Mouse (Mus musculus) MEL (cell line): ENCODE data around the gene Ovca2. TPM values are rescaled to one million over a fixed set of nuclear protein-coding genes. Genes with fewer than 3 reads are reported as not detected.

ENCODE experiments used
- DNase-seq: peaks from one replicate; pipeline ENCODE4 v3.0.0; 2011; ENCODE audit warnings: low read depth, low spot score
- H3K27ac ChIP-seq: 2 replicates; pipeline ENCODE4 v1.5.1; 2012; ENCODE audit warnings: low read depth, mild to moderate bottlenecking, control low read depth, low read length, moderate library complexity; ENCODE audit not compliant: control insufficient read depth
- H3K27me3 ChIP-seq, 2 experiments: fragments of 150-350 bp in 1 of 2; sonication (generic) in 1 of 2; 2 replicates each; pipeline ENCODE4 v1.6.1; 2012; ENCODE audit warnings: low read length in 2 of 2, mild to moderate bottlenecking in 2 of 2, improper control_type of control experiment in 1 of 2, moderate library complexity in 1 of 2; ENCODE audit not compliant: insufficient read depth in 2 of 2, control insufficient read depth in 1 of 2
- H3K36me3 ChIP-seq, 2 experiments: 2 replicates each; pipeline ENCODE4 v1.6.1; 2012 to 2014; ENCODE audit warnings: low read length in 2 of 2, improper control_type of control experiment in 1 of 2, inconsistent platforms in 1 of 2, mild to moderate bottlenecking in 1 of 2; ENCODE audit not compliant: insufficient read depth in 2 of 2, control insufficient read depth in 1 of 2
- H3K4me1 ChIP-seq, 2 experiments: fragments of 150-350 bp in 1 of 2; sonication (generic) in 1 of 2; 2 replicates each; pipeline ENCODE4 v1.6.1; 2012; ENCODE audit warnings: low read length in 2 of 2, improper control_type of control experiment in 1 of 2, mild to moderate bottlenecking in 1 of 2; ENCODE audit not compliant: insufficient read depth in 2 of 2, control insufficient read depth in 1 of 2
- H3K4me3 ChIP-seq, 2 experiments: fragments of 150-350 bp in 1 of 2; sonication (generic) in 1 of 2; 2 replicates each; pipeline ENCODE4 v1.5.1; 2012; ENCODE audit warnings: low read depth in 2 of 2, low read length in 2 of 2, mild to moderate bottlenecking in 2 of 2, moderate library complexity in 2 of 2, control low read depth in 1 of 2, improper control_type of control experiment in 1 of 2; ENCODE audit not compliant: control insufficient read depth in 1 of 2, insufficient read depth in 1 of 2
- H3K79me2 ChIP-seq: 2 replicates; pipeline ENCODE4 v1.6.1; 2012; ENCODE audit warnings: mild to moderate bottlenecking, low read length, moderate library complexity; ENCODE audit not compliant: control insufficient read depth, poor library complexity, insufficient read depth
- H3K9ac ChIP-seq: 2 replicates; pipeline ENCODE4 v1.6.1; 2012; ENCODE audit warnings: low read depth, mild to moderate bottlenecking, control low read depth, low read length, moderate library complexity; ENCODE audit not compliant: control insufficient read depth, poor library complexity, severe bottlenecking
- H3K9me3 ChIP-seq: fragments of 150-350 bp; sonication (generic); replicated peaks from 2 replicates; pipeline ENCODE4 v1.6.1; 2012; ENCODE audit warnings: mild to moderate bottlenecking, low read length, improper control_type of control experiment, moderate library complexity; ENCODE audit not compliant: insufficient read depth
- BHLHE40 ChIP-seq: IDR thresholded peaks from 2 replicates; pipeline ENCODE4 v1.6.1; 2012; ENCODE audit warnings: low read depth, mild to moderate bottlenecking, inconsistent platforms, low read length, improper control_type of control experiment, borderline replicate concordance
- CHD2 ChIP-seq: IDR thresholded peaks from 2 replicates; pipeline ENCODE4 v1.6.1; 2011; ENCODE audit warnings: low read length, improper control_type of control experiment
- CTCF ChIP-seq, 3 experiments: IDR thresholded peaks in 2 of 3; conservative IDR thresholded peaks in 1 of 3; 2 replicates each; pipeline ENCODE4 v1.5.1; 2011 to 2012; ENCODE audit warnings: low read length in 3 of 3, low read depth in 2 of 3, mild to moderate bottlenecking in 2 of 3, improper control_type of control experiment in 1 of 3, inconsistent platforms in 1 of 3, mixed read lengths in 1 of 3, moderate library complexity in 1 of 3; ENCODE audit not compliant: control insufficient read depth in 1 of 3, insufficient read depth in 1 of 3, poor library complexity in 1 of 3, severe bottlenecking in 1 of 3
- ELF1 ChIP-seq: IDR thresholded peaks from 2 replicates; pipeline ENCODE4 v1.6.1; 2014; ENCODE audit warnings: low read depth, mild to moderate bottlenecking, inconsistent platforms, low read length, improper control_type of control experiment, moderate library complexity
- EP300 ChIP-seq, 2 experiments: IDR thresholded peaks; 2 replicates each; pipeline ENCODE4 v1.6.1; 2011; ENCODE audit warnings: improper control_type of control experiment in 2 of 2, low read length in 2 of 2, low read depth in 1 of 2, mild to moderate bottlenecking in 1 of 2
- ETS1 ChIP-seq: IDR thresholded peaks from 2 replicates; pipeline ENCODE4 v1.6.1; 2012; ENCODE audit warnings: low read depth, mild to moderate bottlenecking, inconsistent platforms, low read length, improper control_type of control experiment, moderate library complexity
- GABPA ChIP-seq: IDR thresholded peaks from 2 replicates; pipeline ENCODE4 v1.6.1; 2012; ENCODE audit warnings: low read depth, mild to moderate bottlenecking, inconsistent platforms, low read length, improper control_type of control experiment, moderate library complexity
- MAZ ChIP-seq: IDR thresholded peaks from 2 replicates; pipeline ENCODE4 v1.6.1; 2012; ENCODE audit warnings: low read depth, mild to moderate bottlenecking, inconsistent platforms, low read length, improper control_type of control experiment
- MYC ChIP-seq: IDR thresholded peaks from 2 replicates; pipeline ENCODE4 v1.6.1; 2011; ENCODE audit warnings: low read depth, mild to moderate bottlenecking, low read length, improper control_type of control experiment, moderate library complexity
- NRF1 ChIP-seq: IDR thresholded peaks from 2 replicates; pipeline ENCODE4 v1.6.1; 2014; ENCODE audit warnings: low read depth, mild to moderate bottlenecking, inconsistent platforms, low read length, improper control_type of control experiment, moderate library complexity; ENCODE audit not compliant: poor library complexity, insufficient read depth, severe bottlenecking
- RAD21 ChIP-seq: IDR thresholded peaks from 2 replicates; pipeline ENCODE4 v1.6.1; 2011; ENCODE audit warnings: mild to moderate bottlenecking, low read depth, low read length, improper control_type of control experiment
- SIN3A ChIP-seq: IDR thresholded peaks from 2 replicates; pipeline ENCODE4 v1.6.1; 2012; ENCODE audit warnings: low read length, improper control_type of control experiment, inconsistent platforms
- SMC3 ChIP-seq: IDR thresholded peaks from 2 replicates; pipeline ENCODE4 v1.6.1; 2011; ENCODE audit warnings: low read depth, low read length, improper control_type of control experiment
- ZKSCAN1 ChIP-seq: IDR thresholded peaks from 2 replicates; pipeline ENCODE4 v1.6.1; 2012; ENCODE audit warnings: low read depth, mild to moderate bottlenecking, inconsistent platforms, low read length, improper control_type of control experiment, moderate library complexity
- ZMIZ1 ChIP-seq: IDR thresholded peaks from 2 replicates; pipeline ENCODE4 v1.6.1; 2012; ENCODE audit warnings: low read depth, mild to moderate bottlenecking, inconsistent platforms, low read length, improper control_type of control experiment, moderate library complexity
- ZNF384 ChIP-seq: IDR thresholded peaks from 2 replicates; pipeline ENCODE4 v1.6.1; 2012; ENCODE audit warnings: low read depth, mild to moderate bottlenecking, inconsistent platforms, low read length, improper control_type of control experiment
- polyA plus RNA-seq, 2 experiments: library from polyadenylated mRNA; stranded (reverse) in 1 of 2; unstranded in 1 of 2; fragments of >175 nt in 1 of 2; fragments of >200 nt in 1 of 2; gene quantifications; 2 replicates each; pipeline versions ENCODE4 v1.2.1 to v1.2.4; 2012; ENCODE audit warnings: low replicate concordance in 2 of 2, low read depth in 1 of 2; ENCODE audit not compliant: insufficient read length in 2 of 2, insufficient read depth in 1 of 2, missing spikeins in 1 of 2
- total RNA-seq: library from RNA; depleted of rRNA; stranded (reverse); fragments of 300-350 nt; gene quantifications from 2 replicates; pipeline ENCODE4 v1.2.3, GENCODE M21; 2012

Gene Ovca2
- total and polyA plus RNA-seq, 3 experiments: 23.1 to 33.1 TPM; not detected in 1

GRCm38 (mm10) chr11:75224062-75224461, 45.4 kb upstream of the Ovca2 start:
- TF ChIP-seq SMC3 (no peak), ZNF384 (no peak), CTCF (IDR thresholded peaks at IDR 0.05 in 2 of 3, conservative IDR thresholded peaks at IDR 0.05 in 1 of 3; ENCODE audit: control insufficient read depth in 1 of 3, insufficient read depth in 1 of 3, low read depth in 2 of 3, low read length in 3 of 3, poor library complexity in 1 of 3, severe bottlenecking in 1 of 3) (no peak), ZKSCAN1 (no peak), MAZ (no peak), ETS1 (no peak), CHD2 (no peak), SIN3A (no peak), BHLHE40 (no peak), ELF1 (no peak), NRF1 (no peak), GABPA (no peak), EP300 (IDR thresholded peaks at IDR 0.05; ENCODE audit: low read depth in 1 of 2, low read length in 2 of 2) (no peak), MYC (no peak)
- Histone ChIP-seq H3K27me3 (no peaks in the 10 kb centered on the region), H3K4me3 (no peak overlapping the region), H3K27ac (no peak overlapping the region), H3K4me1 (no peaks in the 10 kb centered on the region), H3K9me3 (no peaks in the 10 kb centered on the region), H3K79me2 (no peaks in the 10 kb centered on the region), H3K36me3 (no peaks in the 10 kb centered on the region), H3K9ac (no peak overlapping the region)
- no peak for DNase-seq

- no peak overlapping the region for H3K9ac ChIP-seq
Measured at GRCm38 (mm10) chr11:75220517-75221145, 42.0 kb upstream of the Ovca2 start.

More at GRCm38 (mm10) chr11:75220517-75221145, 42.0 kb upstream of the Ovca2 start:
- no peak for TF ChIP-seq ZMIZ1
- no peak for TF ChIP-seq NRF1
- no peak for TF ChIP-seq RAD21
- TF ChIP-seq CHD2: no peak
- Histone ChIP-seq H3K36me3 (no peaks in the 10 kb centered on the region), H3K27me3 (no peaks in the 10 kb centered on the region), H3K79me2 (no peaks in the 10 kb centered on the region), H3K9me3 (no peaks in the 10 kb centered on the region), H3K4me1 (no peaks in the 10 kb centered on the region), H3K4me3 (no peak overlapping the region), H3K27ac (no peak overlapping the region)
- DNase-seq: no peak
